Mouse (Mus musculus): ENCODE data around the gene Dennd1a.

DNA sequence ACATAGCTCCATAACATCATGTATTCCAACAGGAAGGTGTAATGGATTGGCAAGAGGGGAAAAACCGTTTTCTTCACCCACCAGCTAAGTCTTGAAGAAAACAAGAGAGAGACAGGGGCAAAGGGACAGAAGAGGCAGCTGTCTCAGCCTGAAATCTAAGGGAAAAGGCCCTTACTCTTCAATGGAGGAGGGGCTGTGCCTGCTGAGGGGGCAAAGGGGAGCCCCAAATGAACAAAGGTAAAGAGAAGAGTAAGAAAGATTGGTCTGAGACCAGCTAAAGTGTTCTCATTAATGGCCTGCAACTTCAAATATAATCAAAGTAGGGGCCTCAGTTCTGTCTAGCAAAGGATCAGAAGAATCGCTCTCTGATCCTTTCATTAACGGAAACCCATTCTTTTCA, 189.7 kb downstream of the Dennd1a start:
- TF ChIP-seq POLR2A (IDR thresholded peaks at IDR 0.05; ENCODE audit: insufficient read depth, low read depth, low read length) (no peak), CTCF (IDR thresholded peaks at IDR 0.05) (no peak), EP300 (IDR thresholded peaks at IDR 0.05; ENCODE audit: insufficient read depth, low read depth, low read length) (no peak)

All from heart, adult 2 months (tissue).